Mouse (Mus musculus): Measurements from ENCODE around the gene Inafm2. TPM values are rescaled to one million over a fixed set of nuclear protein-coding genes. Genes with fewer than 3 reads are reported as not detected.

Inafm2 gene
- polyA plus RNA-seq, 1 experiment from 2014 or later: 23.5 TPM

DNA sequence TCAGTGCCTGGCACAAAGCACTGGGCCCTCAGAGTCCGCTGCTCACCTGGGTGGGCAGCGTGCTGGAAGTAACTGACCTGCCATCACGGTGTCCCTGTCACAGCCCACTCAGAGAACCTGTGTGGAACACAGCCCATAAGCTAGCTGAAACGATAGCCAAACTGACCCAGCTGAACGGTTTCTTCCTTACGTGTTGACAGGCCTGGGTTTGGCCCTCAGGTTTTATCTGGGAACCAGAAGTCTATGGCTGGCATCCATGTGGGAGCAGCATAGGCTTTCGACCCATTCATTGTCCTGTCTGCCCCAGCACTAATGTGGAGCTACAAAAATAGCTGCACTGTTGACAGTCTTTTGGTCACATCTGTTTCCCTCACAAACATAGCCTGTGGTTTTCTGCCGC is 4.9 kb downstream of the Inafm2 start:
- no peaks in the 10 kb centered on the region for H3K27me3 ChIP-seq
- H3K9me3 ChIP-seq: no peaks in the 10 kb centered on the region
- WGBS: 72% methylated on average over 8 of the region's 8 CpGs
- no peak overlapping the region for H3K4me3 ChIP-seq
- H3K4me1 ChIP-seq (replicated peaks): peaks cover 56% of the 10 kb centered on the region
- ATAC-seq (ENCODE audit: low FRiP score): no peak
- H3K4me2 ChIP-seq: peak overlapping the region; percentile 29; the same call in 1 of the 2 replicates
- peaks cover 7% of the 10 kb centered on the region; the same call in 1 of the 2 replicates for H3K36me3 ChIP-seq
- H3K27ac ChIP-seq: peak overlapping the region; percentile 76; the same call in 1 of the 2 replicates
- peak overlapping the region; percentile 59; the same call in 1 of the 2 replicates for H3K9ac ChIP-seq

DNA sequence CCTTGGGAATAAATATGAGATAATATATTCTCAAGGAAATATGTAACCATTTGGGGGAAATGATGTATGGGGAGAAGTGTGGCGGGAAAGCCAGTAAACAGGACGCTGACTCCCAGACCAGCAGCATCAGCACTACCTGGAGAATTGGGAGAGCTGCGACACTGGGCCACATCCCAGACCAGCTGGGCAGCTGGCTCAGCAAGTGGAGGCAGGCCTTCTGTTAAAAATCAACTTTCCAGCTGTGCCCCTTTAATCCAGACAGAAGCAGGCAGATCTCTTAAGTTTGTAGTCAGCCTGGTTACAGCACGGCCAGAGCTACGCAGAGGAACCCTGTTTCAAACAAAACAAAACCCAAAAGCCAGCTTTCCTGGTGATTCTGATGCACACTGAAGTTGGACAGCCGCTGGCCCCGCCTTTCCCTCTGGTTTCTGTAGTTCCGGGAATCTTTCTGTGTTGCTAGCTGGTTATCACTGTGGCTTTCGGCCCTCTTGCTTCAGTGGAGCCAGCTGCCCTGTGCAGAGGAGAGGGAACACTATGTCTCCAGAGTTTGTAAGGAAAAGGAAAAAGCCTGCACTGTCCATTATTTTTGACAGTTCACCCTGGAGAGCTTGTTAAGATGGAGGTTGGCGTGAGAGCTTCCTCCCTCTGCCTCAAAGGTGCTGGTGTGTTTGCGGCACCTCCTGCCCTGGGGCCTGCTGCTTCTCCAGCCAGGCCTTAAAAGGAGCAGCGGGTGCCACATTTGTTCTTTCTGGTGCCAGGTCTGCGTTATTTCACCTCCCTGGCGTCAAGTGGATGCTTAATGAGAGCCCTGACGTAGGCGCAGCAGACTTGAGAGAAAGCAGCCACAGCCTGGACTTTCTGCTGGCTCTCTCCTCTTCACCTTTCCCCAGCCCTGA is 6.6 kb downstream of the Inafm2 start:
- Histone ChIP-seq H3K9ac (0 out of 2 replicates have a peak overlapping the region, but pooled peaks have one; percentile 19), H3K4me1 (replicated peaks) (peaks cover 50% of the 10 kb centered on the region), H3K4me2 (no peak overlapping the region), H3K27ac (peak overlapping the region; percentile 44; the same call in 1 of the 2 replicates), H3K4me3 (no peak overlapping the region), H3K27me3 (no peaks in the 10 kb centered on the region), H3K9me3 (no peaks in the 10 kb centered on the region), H3K36me3 (peaks cover 7% of the 10 kb centered on the region; the same call in 1 of the 2 replicates)
- ATAC-seq (ENCODE audit: low FRiP score): no peak
- WGBS: 67% methylated on average over 16 of the region's 16 CpGs

DNA sequence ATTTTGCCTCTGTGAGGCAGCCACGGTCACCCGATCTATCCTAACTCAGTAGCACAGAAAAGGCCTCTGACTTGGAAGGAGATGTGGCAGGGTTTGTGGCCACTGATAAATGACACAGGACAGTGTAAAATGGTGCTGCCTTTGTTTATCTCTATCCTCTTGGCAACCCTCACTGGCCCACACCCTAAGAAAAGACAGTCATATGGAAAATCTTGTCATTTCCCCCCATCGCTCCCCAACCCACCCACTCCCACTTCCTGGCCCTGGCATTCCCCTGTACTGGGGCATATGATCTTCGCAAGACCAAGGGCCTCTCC is 7.2 kb downstream of the Inafm2 start:
- 0 out of 2 replicates have a peak overlapping the region, but pooled peaks have one; percentile 19 for H3K9ac ChIP-seq
- H3K4me2 ChIP-seq: no peak overlapping the region
- H3K4me1 ChIP-seq (replicated peaks): peaks cover 44% of the 10 kb centered on the region
- H3K4me3 ChIP-seq: no peak overlapping the region
- no peak overlapping the region for H3K27ac ChIP-seq
- no peaks in the 10 kb centered on the region for H3K9me3 ChIP-seq
- H3K36me3 ChIP-seq: peaks cover 7% of the 10 kb centered on the region; the same call in 1 of the 2 replicates
- H3K27me3 ChIP-seq: no peaks in the 10 kb centered on the region
- WGBS: 78% methylated on average over 4 of the region's 4 CpGs
- ATAC-seq (ENCODE audit: low FRiP score): no peak

DNA sequence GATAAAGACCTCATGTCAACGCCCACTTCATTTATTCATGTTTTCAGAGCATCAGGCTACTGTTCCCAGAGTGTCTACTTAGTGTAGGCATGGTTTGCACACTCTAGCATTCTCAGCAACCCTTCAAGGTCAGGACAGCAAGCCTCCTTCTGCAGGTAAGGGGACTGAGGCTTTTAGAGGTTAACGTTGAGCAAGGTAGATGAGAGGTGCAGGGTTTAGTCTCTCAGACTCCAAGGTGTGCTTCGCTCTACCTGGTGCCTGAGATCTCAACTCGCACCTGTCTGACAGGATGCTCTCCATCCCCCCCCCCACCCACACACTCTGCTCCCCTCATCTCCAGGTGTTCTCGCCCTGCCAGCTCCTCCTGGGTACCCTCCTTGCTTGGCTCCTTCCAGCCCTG is 8.6 kb downstream of the Inafm2 start:
- Histone ChIP-seq H3K36me3 (peaks cover 5% of the 10 kb centered on the region; the same call in 1 of the 2 replicates), H3K9ac (no peak overlapping the region), H3K27ac (no peak overlapping the region), H3K4me2 (no peak overlapping the region), H3K27me3 (peaks cover 11% of the 10 kb centered on the region; the same call in 1 of the 2 replicates), H3K4me3 (no peak overlapping the region), H3K4me1 (replicated peaks) (peaks cover 30% of the 10 kb centered on the region), H3K9me3 (no peaks in the 10 kb centered on the region)
- 93% methylated on average over 5 of the region's 5 CpGs for WGBS
- ATAC-seq (ENCODE audit: low FRiP score): no peak

DNA sequence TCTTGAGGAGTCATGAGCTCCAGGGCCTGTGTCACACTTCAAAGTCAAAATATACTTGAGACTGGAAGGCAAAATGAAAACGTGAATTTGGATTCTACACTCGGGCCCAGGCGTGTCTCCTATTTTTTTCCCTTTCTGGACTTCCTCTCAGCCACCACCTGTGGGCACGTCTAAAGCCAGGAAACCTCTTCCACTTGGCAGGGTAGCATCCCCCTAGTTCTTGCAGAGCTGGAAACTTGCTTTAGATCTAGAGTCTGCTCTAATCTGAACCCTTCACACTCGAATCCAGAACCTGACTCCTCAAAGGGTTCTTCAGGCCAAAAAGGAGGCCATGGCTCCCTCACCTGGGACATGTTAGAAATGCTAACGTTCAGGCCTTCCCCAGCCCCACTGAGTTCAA is 9.8 kb downstream of the Inafm2 start:
- no peak overlapping the region for H3K27ac ChIP-seq
- WGBS: 87% methylated on average over 6 of the region's 6 CpGs
- no peak overlapping the region for H3K9ac ChIP-seq
- H3K36me3 ChIP-seq: peaks cover 5% of the 10 kb centered on the region; the same call in 1 of the 2 replicates
- no peak overlapping the region for H3K4me3 ChIP-seq
- peaks cover 11% of the 10 kb centered on the region; the same call in 1 of the 2 replicates for H3K27me3 ChIP-seq
- no peak for ATAC-seq (ENCODE audit: low FRiP score)
- peaks cover 26% of the 10 kb centered on the region for H3K4me1 ChIP-seq (replicated peaks)
- H3K4me2 ChIP-seq: no peak overlapping the region
- no peaks in the 10 kb centered on the region for H3K9me3 ChIP-seq

DNA sequence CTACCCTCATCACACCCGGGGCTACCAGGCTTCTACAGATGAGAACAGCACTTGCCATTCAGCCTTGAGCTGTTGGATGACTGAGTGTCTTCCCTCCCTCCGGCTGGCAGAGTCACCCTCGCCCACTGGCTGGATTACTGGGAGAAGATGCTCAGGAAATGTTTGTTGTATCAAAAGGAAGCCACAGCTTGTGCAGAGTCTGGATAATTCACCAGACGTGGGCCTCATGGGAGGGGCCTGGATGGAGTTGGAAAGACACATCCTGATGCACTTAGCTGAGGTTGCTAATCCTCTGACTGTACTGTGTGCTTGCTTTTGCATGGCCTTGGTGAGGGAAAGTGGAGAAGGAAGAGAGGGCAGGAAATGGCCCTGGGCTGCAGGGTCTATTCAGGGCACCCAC is 10.5 kb downstream of the Inafm2 start:
- H3K9me3 ChIP-seq: no peaks in the 10 kb centered on the region
- H3K36me3 ChIP-seq: peaks cover 5% of the 10 kb centered on the region; the same call in 1 of the 2 replicates
- peaks cover 28% of the 10 kb centered on the region for H3K4me1 ChIP-seq (replicated peaks)
- peaks cover 13% of the 10 kb centered on the region; the same call in 1 of the 2 replicates for H3K27me3 ChIP-seq
- H3K4me3 ChIP-seq: no peak overlapping the region
- ATAC-seq (ENCODE audit: low FRiP score): no peak
- 87% methylated on average over 4 of the region's 4 CpGs for WGBS
- H3K9ac ChIP-seq: no peak overlapping the region
- H3K4me2 ChIP-seq: no peak overlapping the region
- H3K27ac ChIP-seq: no peak overlapping the region

DNA sequence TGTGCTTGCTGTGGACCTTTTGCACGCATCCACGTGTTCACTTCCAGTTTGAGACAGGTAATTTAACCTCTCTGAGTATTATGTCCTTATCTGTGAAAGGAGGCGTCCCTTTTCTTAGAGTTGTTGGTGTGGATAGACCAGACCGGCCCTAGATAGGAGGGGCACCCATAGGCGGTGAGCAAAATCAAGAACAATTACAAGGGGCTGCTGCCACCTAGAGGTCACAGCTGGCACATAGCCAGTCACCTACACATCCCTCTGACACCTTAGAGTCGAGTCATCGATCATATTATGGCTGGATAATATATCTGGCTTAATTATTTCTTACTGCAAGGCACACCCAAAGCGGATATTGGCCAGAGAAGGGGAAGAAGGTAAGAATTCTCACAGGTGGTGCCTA is 14.3 kb downstream of the Inafm2 start:
- 0 out of 2 replicates have a peak, but pooled peaks have one; percentile 25 for ATAC-seq (ENCODE audit: low FRiP score)
- H3K36me3 ChIP-seq: no peaks in the 10 kb centered on the region
- no peak overlapping the region for H3K4me3 ChIP-seq
- WGBS: 11% methylated on average over 8 of the region's 8 CpGs
- 0 out of 2 replicates have a peak overlapping the region, but pooled peaks have one; percentile 14 for H3K9ac ChIP-seq
- peaks cover 50% of the 10 kb centered on the region for H3K4me1 ChIP-seq (replicated peaks)
- H3K27ac ChIP-seq: no peak overlapping the region
- H3K9me3 ChIP-seq: no peaks in the 10 kb centered on the region
- no peak overlapping the region for H3K4me2 ChIP-seq
- peaks cover 16% of the 10 kb centered on the region; the same call in 1 of the 2 replicates for H3K27me3 ChIP-seq

DNA sequence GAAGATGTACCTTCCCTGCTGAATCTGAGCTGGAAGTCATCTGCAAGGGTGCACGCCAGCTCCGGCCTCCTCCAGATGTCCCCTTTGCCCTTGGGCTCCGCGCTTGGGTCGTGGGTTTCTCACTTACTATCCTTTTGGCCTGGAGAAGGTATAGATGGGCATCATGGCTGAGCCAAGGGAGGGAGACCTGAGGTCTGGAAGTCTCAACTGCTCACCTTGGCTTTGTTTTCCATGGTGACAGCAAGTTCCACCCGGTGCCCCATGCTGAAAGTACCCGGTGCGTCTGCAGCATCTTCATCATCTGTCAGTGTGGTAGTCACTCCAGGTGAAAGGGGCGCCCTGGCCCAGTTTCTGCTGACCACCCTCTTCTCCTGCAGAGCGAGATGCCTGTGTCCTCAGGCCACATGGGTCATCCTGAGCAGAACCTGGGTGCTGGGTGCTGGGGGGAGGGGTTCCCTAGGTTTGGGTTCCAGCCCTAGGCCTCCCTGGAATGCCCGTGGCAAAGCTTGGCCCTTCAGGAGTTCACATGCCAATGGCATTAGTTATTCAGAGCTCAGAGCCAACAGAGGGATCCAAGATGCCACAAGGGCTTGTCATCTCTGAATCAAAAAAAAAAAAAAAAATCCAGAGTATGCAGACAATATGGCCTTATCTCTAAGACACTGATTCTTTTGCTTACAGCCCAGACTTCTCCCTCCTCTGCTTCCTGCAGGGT is 14.9 kb downstream of the Inafm2 start:
- peak overlapping the region; percentile 96; the same call in 1 of the 2 replicates for H3K27ac ChIP-seq
- H3K36me3 ChIP-seq: no peaks in the 10 kb centered on the region
- H3K9me3 ChIP-seq: no peaks in the 10 kb centered on the region
- 0 out of 2 replicates have a peak overlapping the region, but pooled peaks have one; percentile 71 for H3K9ac ChIP-seq
- H3K4me1 ChIP-seq (replicated peaks): peaks cover 50% of the 10 kb centered on the region
- no peak for ATAC-seq (ENCODE audit: low FRiP score)
- peaks cover 16% of the 10 kb centered on the region; the same call in 1 of the 2 replicates for H3K27me3 ChIP-seq
- no peak overlapping the region for H3K4me3 ChIP-seq
- H3K4me2 ChIP-seq: no peak overlapping the region
- 84% methylated on average over 11 of the region's 11 CpGs for WGBS

DNA sequence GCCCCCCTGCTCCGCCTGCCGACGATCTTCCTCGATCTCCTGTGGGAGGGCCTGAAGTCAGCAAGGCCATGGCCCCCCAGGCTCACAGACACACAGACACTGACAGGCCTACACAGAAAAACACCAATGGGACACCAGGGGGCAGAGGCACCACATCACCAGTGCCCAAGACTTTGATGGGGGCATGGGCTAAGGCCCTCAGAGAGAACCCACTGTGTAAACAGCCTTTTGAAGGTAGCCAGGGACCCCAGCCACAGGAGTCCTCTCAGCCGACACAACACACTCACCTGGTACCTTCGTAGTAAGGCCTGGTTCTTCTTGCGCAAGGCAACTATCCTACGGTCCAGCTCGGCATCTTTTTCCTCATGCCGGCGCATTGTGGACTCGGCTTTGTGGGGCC is 15.8 kb downstream of the Inafm2 start:
- peaks cover 50% of the 10 kb centered on the region for H3K4me1 ChIP-seq (replicated peaks)
- peaks cover 16% of the 10 kb centered on the region; the same call in 1 of the 2 replicates for H3K27me3 ChIP-seq
- peak overlapping the region; percentile 96 for H3K27ac ChIP-seq
- H3K4me3 ChIP-seq: no peak overlapping the region
- peak overlapping the region; percentile 46 for H3K4me2 ChIP-seq
- H3K9me3 ChIP-seq: no peaks in the 10 kb centered on the region
- peak overlapping the region; percentile 71 for H3K9ac ChIP-seq
- H3K36me3 ChIP-seq: no peaks in the 10 kb centered on the region
- no peak for ATAC-seq (ENCODE audit: low FRiP score)
- WGBS: 83% methylated on average over 12 of the region's 12 CpGs

DNA sequence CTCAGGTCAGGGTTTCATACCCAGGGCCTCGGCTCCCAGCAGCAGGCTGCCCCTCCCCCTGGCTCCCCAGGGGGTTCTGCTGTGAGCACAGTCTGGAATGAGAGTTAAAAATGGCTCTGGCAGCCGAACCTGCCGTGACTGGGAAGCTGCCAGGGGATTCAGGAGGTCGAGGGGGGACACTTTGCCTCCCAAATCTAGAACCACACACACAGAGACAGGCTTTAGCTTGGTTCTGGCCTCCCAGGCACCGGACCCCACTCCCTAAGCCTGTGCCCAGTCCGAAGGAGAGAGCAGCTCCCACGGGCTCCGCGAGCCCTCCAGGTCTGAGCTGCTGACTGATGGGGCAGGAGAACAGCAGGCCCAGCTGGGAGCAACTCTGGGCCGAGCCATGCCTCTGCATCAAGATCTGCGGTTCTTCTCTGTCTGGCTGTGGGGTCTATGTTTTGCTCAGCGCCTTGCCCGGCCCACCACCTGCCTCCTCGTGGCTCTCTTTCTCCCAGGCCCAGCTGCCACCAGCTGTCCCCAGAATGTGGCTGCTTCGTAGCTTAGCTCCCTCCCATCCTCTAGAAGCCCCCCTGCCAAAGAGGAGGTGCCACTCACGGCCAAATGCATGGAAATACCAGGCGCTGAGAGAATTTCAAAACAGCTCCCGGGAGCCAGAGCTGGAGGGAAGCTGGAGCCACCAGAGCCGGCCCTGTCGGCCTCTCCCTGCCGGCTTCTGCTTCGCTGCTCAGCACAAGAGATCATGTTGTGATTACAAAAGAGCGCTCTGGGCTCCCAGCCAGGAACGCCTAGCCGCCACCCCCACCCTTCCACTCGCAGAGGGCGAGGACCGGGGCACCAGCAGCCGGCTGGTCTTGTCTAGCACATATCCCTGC is 16.6 kb downstream of the Inafm2 start, which contains the start of gene Ccdc9b:
Gene Ccdc9b, minus strand, starts transcription at position 756 of the 878 bp plus-strand sequence.
- Histone ChIP-seq H3K27ac (peak within 1 kb of the TSS; percentile 96), H3K36me3 (no peaks in the 10 kb centered on the region), H3K4me1 (replicated peaks) (peaks cover 50% of the 10 kb centered on the region), H3K27me3 (peaks cover 16% of the 10 kb centered on the region; the same call in 1 of the 2 replicates), H3K4me2 (peak within 1 kb of the TSS; percentile 46), H3K4me3 (peak within 1 kb of the TSS; percentile 17), H3K9ac (peak within 1 kb of the TSS; percentile 71), H3K9me3 (no peaks in the 10 kb centered on the region)
- WGBS: 4% methylated on average over 29 of the region's 29 CpGs
- ATAC-seq (ENCODE audit: low FRiP score): peak; percentile 77

DNA sequence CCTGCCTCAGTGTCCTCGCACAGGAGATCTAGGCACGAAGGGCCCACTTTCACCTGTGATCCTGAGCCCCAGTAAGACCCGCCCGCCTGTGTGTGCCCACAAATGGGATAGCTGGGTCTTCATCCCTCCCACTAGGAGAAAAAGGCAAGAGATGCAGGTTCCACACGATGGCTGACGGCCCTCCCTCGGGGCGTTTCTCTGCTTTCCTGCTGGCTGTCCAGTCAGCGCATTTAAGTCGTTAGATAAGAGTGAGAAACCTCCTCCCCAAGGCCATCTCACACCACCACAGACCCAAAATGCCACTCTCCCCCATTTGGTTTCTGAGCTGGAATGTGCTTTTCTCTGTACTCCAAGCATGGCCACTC is 17.2 kb downstream of the Inafm2 start:
- Histone ChIP-seq H3K27me3 (peaks cover 16% of the 10 kb centered on the region; the same call in 1 of the 2 replicates), H3K4me3 (no peak overlapping the region), H3K36me3 (no peaks in the 10 kb centered on the region), H3K4me1 (replicated peaks) (peaks cover 50% of the 10 kb centered on the region), H3K9ac (peak overlapping the region; percentile 71), H3K27ac (peak overlapping the region; percentile 96), H3K9me3 (no peaks in the 10 kb centered on the region), H3K4me2 (peak overlapping the region; percentile 46)
- WGBS: 16% methylated on average over 10 of the region's 10 CpGs
- ATAC-seq (ENCODE audit: low FRiP score): no peak
